In genomic region chr5:70990891-70991290, GRCm38 (mm10) we compare ENCODE assay signal across 32 mouse cellular contexts.
"Had no signal": no experiment of that assay in that cellular context is flagged by ENCODE, and none has a peak within 500 bp of the region (broad histone marks: within the 10 kb centered on the region; RNA-seq: fewer than 3 reads in every experiment).

No protein-coding gene starts in this region.

- H3K4me1 ChIP-seq: limb, embryonic 10.5 days; limb, embryonic 12.5 days; limb, embryonic 13.5 days; limb, embryonic 15.5 days; liver, embryonic 12.5 days; liver, embryonic 13.5 days; liver, embryonic 15.5 days; lung, embryonic 15.5 days; megakaryocyte, embryonic 14.5 days; midbrain, embryonic 12.5 days; midbrain, embryonic 13.5 days; midbrain, embryonic 15.5 days; neural tube, embryonic 12.5 days; neural tube, embryonic 13.5 days had no signal

- H3K27me3 ChIP-seq: limb, embryonic 12.5 days; limb, embryonic 13.5 days; limb, embryonic 15.5 days; liver, embryonic 12.5 days; liver, embryonic 13.5 days; liver, embryonic 15.5 days; lung, embryonic 15.5 days; megakaryocyte, embryonic 14.5 days; midbrain, embryonic 12.5 days; midbrain, embryonic 13.5 days; midbrain, embryonic 15.5 days; neural tube, embryonic 12.5 days; neural tube, embryonic 13.5 days had no signal

- H3K27ac ChIP-seq: limb, embryonic 10.5 days; limb, embryonic 12.5 days; limb, embryonic 13.5 days; limb, embryonic 15.5 days; liver, embryonic 12.5 days; liver, embryonic 13.5 days; liver, embryonic 14.5 days; liver, embryonic 15.5 days; lung, embryonic 15.5 days; macrophage; midbrain, embryonic 12.5 days; midbrain, embryonic 13.5 days; midbrain, embryonic 15.5 days; neural tube, embryonic 12.5 days; neural tube, embryonic 13.5 days had no signal

- H3K9ac ChIP-seq: limb, embryonic 12.5 days; limb, embryonic 13.5 days; limb, embryonic 15.5 days; liver, embryonic 12.5 days; liver, embryonic 13.5 days; liver, embryonic 14.5 days; liver, embryonic 15.5 days; liver, postnatal 0 days; lung, embryonic 14.5 days; lung, embryonic 15.5 days; midbrain, embryonic 12.5 days; midbrain, embryonic 13.5 days; midbrain, embryonic 15.5 days; neural tube, embryonic 12.5 days; neural tube, embryonic 13.5 days had no signal

- H3K4me2 ChIP-seq: limb, embryonic 12.5 days; limb, embryonic 13.5 days; limb, embryonic 15.5 days; liver, embryonic 11.5 days; liver, embryonic 12.5 days; liver, embryonic 13.5 days; liver, embryonic 15.5 days; lung, embryonic 14.5 days; lung, embryonic 15.5 days; midbrain, embryonic 11.5 days; midbrain, embryonic 12.5 days; midbrain, embryonic 13.5 days; midbrain, embryonic 15.5 days; neural tube, embryonic 12.5 days; neural tube, embryonic 13.5 days had no signal

- H3K9me3 ChIP-seq: limb, embryonic 10.5 days; limb, embryonic 12.5 days; limb, embryonic 13.5 days; limb, embryonic 15.5 days; liver, embryonic 12.5 days; liver, embryonic 13.5 days; liver, embryonic 15.5 days; lung, embryonic 15.5 days; megakaryocyte, embryonic 14.5 days; midbrain, embryonic 12.5 days; midbrain, embryonic 13.5 days; midbrain, embryonic 15.5 days; neural tube, embryonic 12.5 days; neural tube, embryonic 13.5 days had no signal

- ATAC-seq: liver, embryonic 12.5 days; liver, postnatal 0 days; lung, postnatal 0 days; midbrain, embryonic 13.5 days; midbrain, embryonic 15.5 days; midbrain, embryonic 16.5 days had no signal

- DNase-seq: left cerebral cortex, postnatal 4 days; liver; liver, embryonic 13.5 days; liver, postnatal 0 days; lung, adult 18-20 months; lung, adult 2 months; lung, embryonic 14.5 days; lung, postnatal 10 days; lung, postnatal 14 days; lung, postnatal 36 days; lung, postnatal 4 days; midbrain, embryonic 14.5 days had no signal

- H3K36me3 ChIP-seq: limb, embryonic 10.5 days; limb, embryonic 12.5 days; limb, embryonic 13.5 days; limb, embryonic 15.5 days; liver, embryonic 12.5 days; liver, embryonic 13.5 days; liver, embryonic 15.5 days; lung, embryonic 15.5 days; midbrain, embryonic 12.5 days; midbrain, embryonic 13.5 days; midbrain, embryonic 15.5 days; neural tube, embryonic 12.5 days; neural tube, embryonic 13.5 days had no signal

- H3K4me3 ChIP-seq: limb, embryonic 10.5 days; limb, embryonic 12.5 days; limb, embryonic 13.5 days; limb, embryonic 15.5 days; liver, embryonic 12.5 days; liver, embryonic 13.5 days; liver, embryonic 15.5 days; lung, embryonic 15.5 days; megakaryocyte, embryonic 14.5 days; midbrain, embryonic 12.5 days; midbrain, embryonic 13.5 days; midbrain, embryonic 15.5 days; myocyte; neural tube, embryonic 12.5 days; neural tube, embryonic 13.5 days had no signal
